Mouse (Mus musculus) limb, embryonic 14.5 days (tissue): ENCODE results near the gene Ets1. TPM values are rescaled to one million over a fixed set of nuclear protein-coding genes. Genes with fewer than 3 reads are reported as not detected.

Experiments used
- ATAC-seq: fragments of 200-750 bp; cut with Nextera tagmentation; 2 replicates; pipeline ENCODE4 v1.8.0; 2017; ENCODE audit warnings: low read depth, moderate number of reproducible peaks, moderate TSS enrichment; ENCODE audit not compliant: low FRiP score
- DNase-seq: peaks from one replicate; pipeline ENCODE4 v3.0.0-alpha.2; 2015; ENCODE audit warnings: low spot score
- H3K27ac ChIP-seq: fragments of 300-500 bp; sonication (generic); replicated peaks from 2 replicates; pipeline ENCODE4 v1.5.1; 2014; ENCODE audit warnings: low read depth, mild to moderate bottlenecking, low read length, moderate library complexity, mixed read lengths
- H3K27me3 ChIP-seq: fragments of 300-500 bp; sonication (generic); 2 replicates; pipeline ENCODE4 v1.6.1; 2014; ENCODE audit warnings: low read length, mixed read lengths; ENCODE audit not compliant: control insufficient read depth, insufficient read depth
- H3K36me3 ChIP-seq: fragments of 300-500 bp; sonication (generic); 2 replicates; pipeline ENCODE4 v1.6.1; 2014; ENCODE audit warnings: mild to moderate bottlenecking, low read length, moderate library complexity, mixed read lengths; ENCODE audit not compliant: control insufficient read depth, insufficient read depth
- H3K4me1 ChIP-seq: fragments of 300-500 bp; sonication (generic); 2 replicates; pipeline ENCODE4 v1.6.1; 2014; ENCODE audit warnings: antibody characterized with exemption, low read length, mixed read lengths; ENCODE audit not compliant: control insufficient read depth, insufficient read depth
- H3K4me2 ChIP-seq: fragments of 300-500 bp; sonication (generic); replicated peaks from 2 replicates; pipeline ENCODE4 v1.6.1; 2014; ENCODE audit warnings: low read depth, mild to moderate bottlenecking, low read length, moderate library complexity; ENCODE audit not compliant: severe bottlenecking
- H3K4me3 ChIP-seq: fragments of 300-500 bp; sonication (generic); replicated peaks from 2 replicates; pipeline ENCODE4 v1.5.1; 2014; ENCODE audit warnings: low read length
- H3K9ac ChIP-seq: fragments of 300-500 bp; sonication (generic); 2 replicates; pipeline ENCODE4 v1.6.1; 2014; ENCODE audit warnings: mild to moderate bottlenecking, low read depth, low read length, moderate library complexity; ENCODE audit not compliant: severe bottlenecking
- H3K9me3 ChIP-seq: fragments of 300-500 bp; sonication (generic); 2 replicates; pipeline ENCODE4 v1.6.1; 2016; ENCODE audit warnings: low read length; ENCODE audit not compliant: control insufficient read depth
- POLR2A ChIP-seq: fragments of 200-500 bp; IDR thresholded peaks from 2 replicates; pipeline ENCODE4 v1.8.0; 2012; ENCODE audit warnings: inconsistent platforms, mild to moderate bottlenecking, moderate library complexity, borderline replicate concordance; ENCODE audit not compliant: insufficient read depth, insufficient read length; ENCODE audit errors: extremely low read depth
- WGBS: fragments of 180-500 bp; shearing (Covaris S2); extraction: QIAGEN DNeasy Blood & Tissue Kit; methylation state at CpG from one replicate; pipeline ENCODE4 v1.1.7; 2014; 5-methylcytosine and 5-hydroxymethylcytosine counted together
- polyA plus RNA-seq, 2 experiments: library from polyadenylated mRNA; depleted of rRNA in 1 of 2; stranded (reverse) in 1 of 2; unstranded in 1 of 2; fragments of >200 nt; fragmentation: Nextera tagmentation in 1 of 2; extraction: Ambion mirVana in 1 of 2; gene quantifications; 2 replicates each; pipeline versions ENCODE4 v1.2.1 to v1.2.3; 2012 to 2014

Ets1 gene
- polyA plus RNA-seq, 2 experiments, result 21.3 to 34.3 TPM

GRCm38 (mm10) chr9:32725902-32726301 is 89.9 kb downstream of the Ets1 start:
- Histone ChIP-seq H3K9ac (no peak overlapping the region), H3K9me3 (no peaks in the 10 kb centered on the region), H3K27me3 (no peaks in the 10 kb centered on the region), H3K36me3 (peaks cover 8% of the 10 kb centered on the region), H3K4me2 (no peak overlapping the region), H3K4me1 (peaks cover 17% of the 10 kb centered on the region), H3K27ac (no peak overlapping the region), H3K4me3 (no peak overlapping the region)
- no peak for ATAC-seq
- no peak for DNase-seq
- no peak for TF ChIP-seq POLR2A
- 79% methylated on average over 4 of the region's 4 CpGs for WGBS

DNA sequence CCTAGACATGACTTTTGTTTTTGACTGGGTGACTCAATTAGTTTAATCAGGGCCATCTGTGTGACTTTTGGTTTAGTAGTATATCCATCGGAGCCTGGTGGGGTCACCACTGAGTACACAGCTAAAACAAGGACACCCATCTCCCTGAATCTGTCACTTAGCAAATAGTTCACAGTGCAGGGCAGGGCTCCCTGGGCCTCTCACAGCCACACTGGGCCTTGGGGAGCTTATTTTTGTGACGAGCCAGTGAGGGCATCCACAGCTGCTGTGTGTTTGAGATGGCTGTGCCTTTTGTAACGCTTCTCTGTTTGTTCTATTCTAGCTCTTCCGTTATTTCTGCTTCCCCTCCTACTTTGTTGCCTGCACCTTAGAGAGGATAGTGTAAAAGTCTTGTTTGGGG is 90.6 kb downstream of the Ets1 start:
- H3K9ac ChIP-seq, result no peak overlapping the region
- no peaks in the 10 kb centered on the region for H3K27me3 ChIP-seq
- WGBS, result 61% methylated on average over 4 of the region's 4 CpGs
- H3K27ac ChIP-seq, result no peak overlapping the region
- no peak overlapping the region for H3K4me2 ChIP-seq
- H3K36me3 ChIP-seq, result peaks cover 8% of the 10 kb centered on the region
- no peak for TF ChIP-seq POLR2A
- peaks cover 10% of the 10 kb centered on the region for H3K4me1 ChIP-seq
- DNase-seq (no peak), ATAC-seq (no peak)
- H3K9me3 ChIP-seq, result no peaks in the 10 kb centered on the region
- no peak overlapping the region for H3K4me3 ChIP-seq

GRCm38 (mm10) chr9:32727058-32727457 is 91.0 kb downstream of the Ets1 start:
- H3K4me2 ChIP-seq, result no peak overlapping the region
- DNase-seq (no peak), ATAC-seq (no peak)
- H3K4me1 ChIP-seq, result peaks cover 5% of the 10 kb centered on the region
- no peak overlapping the region for H3K9ac ChIP-seq
- H3K36me3 ChIP-seq, result peaks cover 10% of the 10 kb centered on the region
- H3K27me3 ChIP-seq, result no peaks in the 10 kb centered on the region
- 90% methylated on average over 2 of the region's 2 CpGs for WGBS
- H3K9me3 ChIP-seq, result no peaks in the 10 kb centered on the region
- no peak for TF ChIP-seq POLR2A
- no peak overlapping the region for H3K27ac ChIP-seq
- H3K4me3 ChIP-seq, result no peak overlapping the region

GRCm38 (mm10) chr9:32728306-32728705 is 92.3 kb downstream of the Ets1 start:
- TF ChIP-seq POLR2A, result no peak
- Histone ChIP-seq H3K27ac (no peak overlapping the region), H3K4me1 (0 out of 2 replicates have a peak, but pooled peaks cover 3% of the 10 kb centered on the region), H3K4me3 (no peak overlapping the region), H3K27me3 (no peaks in the 10 kb centered on the region), H3K9me3 (no peaks in the 10 kb centered on the region), H3K9ac (no peak overlapping the region), H3K36me3 (peaks cover 23% of the 10 kb centered on the region), H3K4me2 (no peak overlapping the region)
- ATAC-seq, result no peak
- 87% methylated on average over 7 of the region's 7 CpGs for WGBS
- no peak for DNase-seq

- Histone ChIP-seq H3K4me2 (no peak overlapping the region), H3K9me3 (no peaks in the 10 kb centered on the region), H3K4me1 (0 out of 2 replicates have a peak, but pooled peaks cover 3% of the 10 kb centered on the region), H3K27me3 (no peaks in the 10 kb centered on the region), H3K36me3 (peaks cover 27% of the 10 kb centered on the region), H3K4me3 (no peak overlapping the region), H3K27ac (no peak overlapping the region), H3K9ac (no peak overlapping the region)
- no peak for TF ChIP-seq POLR2A
- DNase-seq, result no peak
- ATAC-seq, result no peak
- WGBS, result 78% methylated on average over 4 of the region's 4 CpGs
Observed at GRCm38 (mm10) chr9:32728806-32729205, 92.8 kb downstream of the Ets1 start.

DNA sequence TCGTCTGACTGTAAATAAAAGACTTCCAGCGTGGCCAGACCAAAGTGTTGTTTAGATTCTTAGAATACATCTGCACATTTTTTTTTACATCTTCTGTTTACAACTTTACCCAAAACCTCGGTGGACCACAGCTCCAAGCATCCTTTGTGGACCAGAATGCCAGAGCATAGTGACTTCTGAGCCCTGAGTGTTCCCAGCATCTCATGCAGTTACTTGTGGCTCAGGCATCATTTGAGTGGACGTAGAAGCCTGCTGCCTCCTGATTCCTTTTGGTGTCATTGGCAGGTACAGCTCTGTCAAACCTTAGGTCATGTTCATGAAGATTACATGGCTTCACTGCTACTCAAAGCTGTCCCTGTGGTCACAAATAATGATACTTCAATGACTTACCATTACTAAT is 93.2 kb downstream of the Ets1 start:
- Histone ChIP-seq H3K36me3 (peaks cover 31% of the 10 kb centered on the region), H3K9ac (no peak overlapping the region), H3K4me1 (0 out of 2 replicates have a peak, but pooled peaks cover 2% of the 10 kb centered on the region), H3K4me2 (no peak overlapping the region), H3K27ac (no peak overlapping the region), H3K9me3 (no peaks in the 10 kb centered on the region), H3K4me3 (no peak overlapping the region), H3K27me3 (no peaks in the 10 kb centered on the region)
- ATAC-seq (no peak), DNase-seq (no peak)
- WGBS, result 76% methylated on average over 4 of the region's 4 CpGs
- no peak for TF ChIP-seq POLR2A
